Mouse (Mus musculus): ENCODE data around the gene Tead3.

DNA sequence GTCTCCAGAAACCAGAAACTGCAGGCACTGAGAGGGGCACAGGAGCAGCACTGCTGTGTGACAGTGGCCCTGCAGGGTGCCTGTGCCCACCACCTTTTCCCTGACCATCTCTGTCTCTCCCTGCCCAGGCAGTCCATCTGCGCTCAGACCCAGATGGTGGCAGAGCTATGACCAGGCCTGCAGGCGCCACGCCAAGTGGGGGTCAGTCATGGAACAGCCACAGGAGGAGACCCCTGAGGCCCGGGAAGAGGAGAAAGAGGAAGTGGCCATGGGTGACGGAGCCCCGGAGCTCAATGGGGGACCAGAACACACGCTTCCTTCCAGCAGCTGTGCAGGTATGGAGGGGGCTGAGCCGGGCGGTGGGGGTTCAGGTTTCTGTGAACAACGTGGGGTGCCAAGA lies 64.5 kb downstream of the Tead3 start:
- TF ChIP-seq MYOG (IDR thresholded peaks at IDR 0.05; ENCODE audit: control insufficient read depth, extremely low read depth, insufficient read length) = no peak
- TF ChIP-seq CTCF (IDR thresholded peaks at IDR 0.05; ENCODE audit: control insufficient read depth, insufficient read depth, insufficient read length) = no peak

Measured in C2C12 (cell line).